Mouse (Mus musculus): ENCODE measurements around the gene Pth1r. TPM values are rescaled to one million over a fixed set of nuclear protein-coding genes. Genes with fewer than 3 reads are reported as not detected.
A peak's percentile ranks its signal among the peaks of the same experiment; 100 is the strongest.

The Pth1r gene
- polyA plus RNA-seq (2014; fragmentation: Nextera tagmentation; extraction: Ambion mirVana) = 5.8 and 9.3 TPM in 2 replicates

DNA sequence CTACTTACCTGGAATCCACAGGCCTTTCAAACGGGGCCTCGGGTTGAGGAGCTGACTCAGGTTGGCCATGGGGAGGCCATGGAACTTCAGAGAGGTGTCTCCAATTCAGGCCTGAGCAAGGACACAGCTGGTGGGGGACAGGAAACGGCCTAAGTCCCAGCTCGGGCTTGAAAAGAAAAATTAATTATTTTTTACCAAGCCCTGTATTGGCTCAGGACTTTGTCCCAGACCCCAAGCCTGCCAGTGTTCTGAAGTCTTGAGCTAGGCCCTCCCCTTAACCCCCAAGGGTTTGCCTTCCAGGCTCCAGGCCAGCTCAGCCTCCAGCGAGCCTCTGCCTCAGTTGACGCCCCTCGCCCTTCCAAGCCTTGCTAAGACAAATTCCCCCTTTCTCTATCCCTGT, at the start of gene Pth1r:
Pth1r (minus strand) TSS at position 185 of the 400 bp plus-strand sequence.
- Histone ChIP-seq H3K4me1 (ENCODE audit: control insufficient read depth, insufficient read depth, low read length) (peaks cover 2% of the 10 kb centered on the region; the same call in 1 of the 2 replicates), H3K9ac (replicated peaks; ENCODE audit: low read length) (no peak within 1 kb of the TSS), H3K27ac (replicated peaks; ENCODE audit: low read depth, low read length) (no peak within 1 kb of the TSS), H3K4me2 (ENCODE audit: low read length) (no peak within 1 kb of the TSS), H3K9me3 (ENCODE audit: control insufficient read depth, low read length) (no peaks in the 10 kb centered on the region), H3K36me3 (ENCODE audit: control insufficient read depth, insufficient read depth, low read length) (no peaks in the 10 kb centered on the region), H3K27me3 (ENCODE audit: control insufficient read depth, insufficient read depth, low read length) (peaks cover 10% of the 10 kb centered on the region; the same call in 1 of the 2 replicates), H3K4me3 (replicated peaks; ENCODE audit: low read depth, low read length) (no peak within 1 kb of the TSS)
- ATAC-seq (ENCODE audit: low FRiP score, low TSS enrichment) (no peak), DNase-seq (no peak)
- WGBS = 61% methylated on average over 7 of the region's 7 CpGs

DNA sequence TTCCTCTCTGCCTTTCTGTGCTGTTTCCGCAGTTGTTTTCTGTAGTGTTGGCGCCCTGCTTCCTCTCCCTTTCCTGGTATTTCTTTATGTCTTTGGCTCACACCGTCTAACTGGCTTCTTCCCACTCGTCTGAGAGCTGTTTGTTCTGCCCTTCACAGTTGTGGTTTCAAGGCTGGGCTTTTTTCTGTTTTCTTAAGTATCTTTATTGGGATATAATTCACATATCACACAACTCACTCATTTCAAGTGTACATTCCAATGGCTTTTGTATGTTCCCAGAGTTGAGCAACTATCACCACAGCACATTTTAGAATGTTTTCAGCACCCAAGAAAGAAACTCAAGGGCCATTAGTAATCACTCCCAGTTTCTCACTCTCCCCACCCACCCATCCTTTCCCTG, 43.5 kb upstream of the Pth1r start:
- WGBS = 82% methylated on average over 4 of the region's 4 CpGs
- H3K9me3 ChIP-seq (ENCODE audit: control insufficient read depth, low read length) = no peaks in the 10 kb centered on the region
- ATAC-seq (ENCODE audit: low FRiP score, low TSS enrichment) (no peak), DNase-seq (no peak)
- H3K27me3 ChIP-seq (ENCODE audit: control insufficient read depth, insufficient read depth, low read length) = no peaks in the 10 kb centered on the region
- H3K27ac ChIP-seq (replicated peaks; ENCODE audit: low read depth, low read length) = no peak overlapping the region
- no peak overlapping the region for H3K4me3 ChIP-seq (replicated peaks; ENCODE audit: low read depth, low read length)
- no peaks in the 10 kb centered on the region for H3K4me1 ChIP-seq (ENCODE audit: control insufficient read depth, insufficient read depth, low read length)
- H3K4me2 ChIP-seq (ENCODE audit: low read length) = no peak overlapping the region
- no peak overlapping the region for H3K9ac ChIP-seq (replicated peaks; ENCODE audit: low read length)
- H3K36me3 ChIP-seq (ENCODE audit: control insufficient read depth, insufficient read depth, low read length) = no peaks in the 10 kb centered on the region

DNA sequence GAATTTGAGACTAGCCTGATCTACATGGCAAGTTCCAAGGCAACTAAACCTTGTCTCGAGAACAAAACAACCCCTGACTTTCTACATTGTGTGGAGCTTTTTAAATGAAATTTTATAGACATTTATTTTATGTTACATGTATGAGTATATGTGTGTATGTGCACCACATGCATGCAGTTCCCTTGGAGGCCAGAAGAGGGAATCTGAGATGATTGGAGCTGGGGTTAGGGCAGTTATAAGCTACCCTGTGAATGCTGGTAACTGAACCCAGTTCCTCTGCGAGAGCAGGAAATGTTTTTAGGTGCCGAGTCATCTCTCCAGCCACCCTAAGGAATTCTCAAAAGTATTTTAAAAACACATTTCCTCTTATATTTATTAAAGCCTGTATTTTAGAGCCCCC, 41.2 kb upstream of the Pth1r start:
- Histone ChIP-seq H3K9ac (replicated peaks; ENCODE audit: low read length) (no peak overlapping the region), H3K9me3 (ENCODE audit: control insufficient read depth, low read length) (no peaks in the 10 kb centered on the region), H3K27ac (replicated peaks; ENCODE audit: low read depth, low read length) (no peak overlapping the region), H3K27me3 (ENCODE audit: control insufficient read depth, insufficient read depth, low read length) (no peaks in the 10 kb centered on the region), H3K4me3 (replicated peaks; ENCODE audit: low read depth, low read length) (no peak overlapping the region), H3K36me3 (ENCODE audit: control insufficient read depth, insufficient read depth, low read length) (no peaks in the 10 kb centered on the region), H3K4me2 (ENCODE audit: low read length) (no peak overlapping the region), H3K4me1 (ENCODE audit: control insufficient read depth, insufficient read depth, low read length) (no peaks in the 10 kb centered on the region)
- ATAC-seq (ENCODE audit: low FRiP score, low TSS enrichment) (no peak), DNase-seq (no peak)
- WGBS = 91% methylated on average over 3 of the region's 3 CpGs

GRCm38 (mm10) chr9:110783611-110784010, 36.7 kb upstream of the Pth1r start:
- Histone ChIP-seq H3K4me2 (ENCODE audit: low read length) (no peak overlapping the region), H3K36me3 (ENCODE audit: control insufficient read depth, insufficient read depth, low read length) (no peaks in the 10 kb centered on the region), H3K9me3 (ENCODE audit: control insufficient read depth, low read length) (no peaks in the 10 kb centered on the region), H3K9ac (replicated peaks; ENCODE audit: low read length) (no peak overlapping the region), H3K27me3 (ENCODE audit: control insufficient read depth, insufficient read depth, low read length) (no peaks in the 10 kb centered on the region), H3K4me3 (replicated peaks; ENCODE audit: low read depth, low read length) (no peak overlapping the region), H3K4me1 (ENCODE audit: control insufficient read depth, insufficient read depth, low read length) (no peaks in the 10 kb centered on the region), H3K27ac (replicated peaks; ENCODE audit: low read depth, low read length) (no peak overlapping the region)
- no peak for DNase-seq
- ATAC-seq (ENCODE audit: low FRiP score, low TSS enrichment) = no peak
- WGBS = 48% methylated on average over 1 of the region's 1 CpGs

DNA sequence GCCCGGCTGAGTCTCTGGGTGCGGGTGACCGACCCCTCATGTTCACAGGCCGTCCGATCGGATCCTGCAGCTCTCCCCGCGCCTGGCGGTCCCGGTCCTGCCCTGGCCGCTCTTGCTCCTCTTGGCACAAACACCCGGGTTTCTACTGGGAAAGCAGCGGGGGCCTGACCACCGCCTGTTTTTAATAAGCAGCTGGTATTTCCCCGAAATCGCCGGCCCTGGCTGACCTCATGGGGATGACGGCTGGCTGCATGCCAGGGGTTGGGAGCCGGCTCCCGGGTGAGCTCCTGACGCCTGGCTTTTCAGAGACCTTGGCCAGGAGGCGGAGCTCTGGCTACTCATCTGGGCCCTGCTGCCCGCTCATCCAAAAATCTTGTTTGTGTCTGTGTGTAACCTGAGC, 34.8 kb upstream of the Pth1r start:
- H3K4me3 ChIP-seq (replicated peaks; ENCODE audit: low read depth, low read length) = peak overlapping the region; percentile 46
- no peaks in the 10 kb centered on the region for H3K36me3 ChIP-seq (ENCODE audit: control insufficient read depth, insufficient read depth, low read length)
- ATAC-seq (ENCODE audit: low FRiP score, low TSS enrichment) (peak; percentile 75), DNase-seq (peak; percentile 86)
- peak overlapping the region; percentile 67 for H3K9ac ChIP-seq (replicated peaks; ENCODE audit: low read length)
- 0% methylated on average over 23 of the region's 23 CpGs for WGBS
- no peaks in the 10 kb centered on the region for H3K27me3 ChIP-seq (ENCODE audit: control insufficient read depth, insufficient read depth, low read length)
- peak overlapping the region; percentile 77 for H3K27ac ChIP-seq (replicated peaks; ENCODE audit: low read depth, low read length)
- no peaks in the 10 kb centered on the region for H3K4me1 ChIP-seq (ENCODE audit: control insufficient read depth, insufficient read depth, low read length)
- no peaks in the 10 kb centered on the region for H3K9me3 ChIP-seq (ENCODE audit: control insufficient read depth, low read length)
- H3K4me2 ChIP-seq (ENCODE audit: low read length) = peak overlapping the region; percentile 75

DNA sequence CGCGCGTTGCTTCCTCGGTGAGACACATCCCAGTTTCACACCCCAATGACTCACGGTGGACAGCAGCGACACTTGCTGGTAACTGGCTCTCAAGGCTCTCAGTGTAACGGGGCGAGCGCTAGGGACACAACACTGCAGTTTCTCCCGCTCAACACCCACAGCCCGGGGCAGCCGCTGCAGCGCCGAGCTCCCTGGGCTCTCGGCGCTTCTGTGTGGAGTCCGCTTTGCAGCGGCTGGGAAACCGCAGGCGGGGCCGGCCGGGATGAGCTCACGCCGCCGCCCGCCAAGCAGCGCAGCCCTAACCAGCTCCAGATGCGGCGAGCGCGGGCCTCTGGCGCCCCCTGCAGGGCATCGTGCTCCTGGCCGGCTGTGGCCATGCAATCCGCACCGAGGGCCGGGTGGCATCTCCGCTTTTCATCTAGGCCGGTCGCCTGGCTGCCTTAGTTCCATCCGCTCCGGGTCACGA, 34.3 kb upstream of the Pth1r start:
- ATAC-seq (ENCODE audit: low FRiP score, low TSS enrichment) (peak; percentile 94), DNase-seq (peak; percentile 97)
- Histone ChIP-seq H3K27ac (replicated peaks; ENCODE audit: low read depth, low read length) (peak overlapping the region; percentile 77), H3K4me2 (ENCODE audit: low read length) (peak overlapping the region; percentile 75), H3K4me1 (ENCODE audit: control insufficient read depth, insufficient read depth, low read length) (no peaks in the 10 kb centered on the region), H3K4me3 (replicated peaks; ENCODE audit: low read depth, low read length) (peak overlapping the region; percentile 46), H3K36me3 (ENCODE audit: control insufficient read depth, insufficient read depth, low read length) (no peaks in the 10 kb centered on the region), H3K9me3 (ENCODE audit: control insufficient read depth, low read length) (no peaks in the 10 kb centered on the region), H3K9ac (replicated peaks; ENCODE audit: low read length) (peak overlapping the region; percentile 67), H3K27me3 (ENCODE audit: control insufficient read depth, insufficient read depth, low read length) (no peaks in the 10 kb centered on the region)
- under 1% methylated on average over 43 of the region's 43 CpGs for WGBS

- Histone ChIP-seq H3K27ac (replicated peaks; ENCODE audit: low read depth, low read length) (no peak overlapping the region), H3K9ac (replicated peaks; ENCODE audit: low read length) (no peak overlapping the region), H3K4me1 (ENCODE audit: control insufficient read depth, insufficient read depth, low read length) (no peaks in the 10 kb centered on the region), H3K4me2 (ENCODE audit: low read length) (no peak overlapping the region), H3K4me3 (replicated peaks; ENCODE audit: low read depth, low read length) (no peak overlapping the region), H3K27me3 (ENCODE audit: control insufficient read depth, insufficient read depth, low read length) (no peaks in the 10 kb centered on the region), H3K9me3 (ENCODE audit: control insufficient read depth, low read length) (no peaks in the 10 kb centered on the region), H3K36me3 (ENCODE audit: control insufficient read depth, insufficient read depth, low read length) (no peaks in the 10 kb centered on the region)
- DNase-seq = peak; percentile 18
- no peak for ATAC-seq (ENCODE audit: low FRiP score, low TSS enrichment)
- 54% methylated on average over 5 of the region's 5 CpGs for WGBS
Measured at GRCm38 (mm10) chr9:110779242-110779913, 32.4 kb upstream of the Pth1r start.

- ATAC-seq (ENCODE audit: low FRiP score, low TSS enrichment) = no peak
- H3K36me3 ChIP-seq (ENCODE audit: control insufficient read depth, insufficient read depth, low read length) = no peaks in the 10 kb centered on the region
- 85% methylated on average over 7 of the region's 7 CpGs for WGBS
- H3K9ac ChIP-seq (replicated peaks; ENCODE audit: low read length) = no peak overlapping the region
- no peaks in the 10 kb centered on the region for H3K4me1 ChIP-seq (ENCODE audit: control insufficient read depth, insufficient read depth, low read length)
- H3K4me3 ChIP-seq (replicated peaks; ENCODE audit: low read depth, low read length) = no peak overlapping the region
- H3K27ac ChIP-seq (replicated peaks; ENCODE audit: low read depth, low read length) = no peak overlapping the region
- H3K4me2 ChIP-seq (ENCODE audit: low read length) = no peak overlapping the region
- DNase-seq = no peak
- no peaks in the 10 kb centered on the region for H3K27me3 ChIP-seq (ENCODE audit: control insufficient read depth, insufficient read depth, low read length)
- no peaks in the 10 kb centered on the region for H3K9me3 ChIP-seq (ENCODE audit: control insufficient read depth, low read length)
Measured at GRCm38 (mm10) chr9:110778559-110778958, 31.6 kb upstream of the Pth1r start.

DNA sequence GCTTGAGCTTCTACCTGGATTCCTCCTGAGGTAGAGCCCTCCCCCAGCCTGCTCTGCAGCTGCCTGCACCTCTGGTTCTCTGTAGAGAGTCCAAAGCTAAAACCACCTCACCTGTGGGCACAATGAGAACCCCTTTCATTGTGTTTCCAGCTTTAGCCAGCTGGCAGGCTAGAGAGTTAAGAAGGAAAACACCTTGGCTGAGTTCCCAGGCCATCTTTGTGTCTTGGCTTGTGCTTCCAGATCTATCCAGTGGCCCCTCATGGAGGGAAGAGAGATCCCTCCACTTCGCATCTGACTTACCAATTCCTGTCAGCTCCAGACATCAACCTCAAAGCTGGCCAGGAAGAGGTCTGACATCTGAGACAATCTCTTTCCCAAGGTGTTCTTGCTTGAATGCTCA, 31.2 kb upstream of the Pth1r start:
- H3K4me2 ChIP-seq (ENCODE audit: low read length) = no peak overlapping the region
- no peaks in the 10 kb centered on the region for H3K4me1 ChIP-seq (ENCODE audit: control insufficient read depth, insufficient read depth, low read length)
- no peaks in the 10 kb centered on the region for H3K36me3 ChIP-seq (ENCODE audit: control insufficient read depth, insufficient read depth, low read length)
- H3K27me3 ChIP-seq (ENCODE audit: control insufficient read depth, insufficient read depth, low read length) = no peaks in the 10 kb centered on the region
- no peak for ATAC-seq (ENCODE audit: low FRiP score, low TSS enrichment)
- H3K4me3 ChIP-seq (replicated peaks; ENCODE audit: low read depth, low read length) = no peak overlapping the region
- no peak overlapping the region for H3K27ac ChIP-seq (replicated peaks; ENCODE audit: low read depth, low read length)
- DNase-seq = peak; percentile 5
- whole genome bisulfite sequencing = 84% methylated on average over 1 of the region's 1 CpGs
- no peak overlapping the region for H3K9ac ChIP-seq (replicated peaks; ENCODE audit: low read length)
- H3K9me3 ChIP-seq (ENCODE audit: control insufficient read depth, low read length) = no peaks in the 10 kb centered on the region
